Mouse (Mus musculus) G1E-ER4 (cell line): ENCODE results near the gene Gm5767. TPM values are rescaled to one million over a fixed set of nuclear protein-coding genes. Genes with fewer than 3 reads are reported as not detected.

Source experiments
- GATA1 ChIP-seq: IDR thresholded peaks from one replicate; pipeline ENCODE4 v1.8.0; 2012; ENCODE audit warnings: low read length, inconsistent platforms
- polyA plus RNA-seq: library from polyadenylated mRNA; stranded (reverse); fragments of >175 nt; gene quantifications from 2 replicates; pipeline ENCODE4 v1.2.3, GENCODE M21; 2012

The Gm5767 gene
- polyA plus RNA-seq, 1 experiment = not detected

DNA sequence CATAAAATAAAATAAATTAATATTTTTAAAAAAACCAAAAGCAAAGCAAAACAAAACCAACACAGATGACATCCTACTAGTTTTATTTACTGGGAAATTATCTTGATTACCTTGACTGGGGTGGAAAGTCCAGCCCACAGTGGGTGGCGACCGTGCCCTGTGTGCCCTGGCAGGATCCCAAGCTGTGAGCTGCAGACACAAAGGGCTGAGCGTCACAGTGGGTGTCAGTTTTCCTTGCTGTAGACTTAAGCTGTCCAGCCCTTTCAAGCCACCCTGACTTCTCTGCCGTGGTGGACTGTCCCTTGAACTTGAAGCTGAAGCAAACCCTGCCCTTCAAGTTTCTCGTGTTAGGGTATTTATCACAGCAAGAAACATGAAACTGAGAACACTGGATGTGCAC, 2.5 kb upstream of the Gm5767 start:
- no peak for TF ChIP-seq GATA1

DNA sequence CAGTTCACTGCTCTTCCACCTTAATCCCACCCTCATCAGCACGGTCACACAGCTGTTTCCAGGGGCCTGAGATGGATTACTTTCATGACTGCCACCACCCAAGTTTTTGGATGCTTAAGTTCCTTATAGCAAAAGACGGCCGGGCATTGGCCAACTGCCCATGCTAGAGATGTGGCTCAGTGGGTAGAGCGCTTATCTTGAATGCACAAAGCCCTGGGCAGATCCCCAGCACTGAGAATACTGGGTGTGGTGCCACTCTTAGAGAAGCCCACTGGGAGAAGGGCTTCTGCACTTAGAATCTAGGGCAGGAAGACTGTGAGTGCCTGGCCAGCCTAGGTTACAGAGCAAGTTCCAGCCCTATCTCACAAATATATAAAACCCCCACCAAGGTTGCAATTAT, 1.9 kb upstream of the Gm5767 start:
- TF ChIP-seq GATA1 = no peak

DNA sequence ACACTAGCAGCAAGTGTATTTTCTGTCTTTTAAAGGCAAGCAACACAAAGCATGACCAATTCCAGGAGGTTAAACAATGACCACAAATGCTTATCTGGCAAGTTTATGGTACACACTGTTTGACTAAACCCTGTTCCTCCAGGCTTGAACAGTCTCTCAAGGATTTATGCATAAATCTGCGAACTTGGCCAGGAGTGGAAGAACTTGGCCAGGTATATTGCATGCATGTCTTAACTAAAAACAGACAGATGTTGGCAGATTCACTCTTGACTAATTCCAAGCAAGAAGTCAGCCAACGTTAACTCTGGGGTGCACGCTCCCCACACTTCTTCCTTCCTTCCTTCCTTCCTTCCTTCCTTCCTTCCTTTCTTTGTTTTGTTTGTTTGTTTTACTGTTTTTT, 790 bp upstream of the Gm5767 start:
- no peak for TF ChIP-seq GATA1

DNA sequence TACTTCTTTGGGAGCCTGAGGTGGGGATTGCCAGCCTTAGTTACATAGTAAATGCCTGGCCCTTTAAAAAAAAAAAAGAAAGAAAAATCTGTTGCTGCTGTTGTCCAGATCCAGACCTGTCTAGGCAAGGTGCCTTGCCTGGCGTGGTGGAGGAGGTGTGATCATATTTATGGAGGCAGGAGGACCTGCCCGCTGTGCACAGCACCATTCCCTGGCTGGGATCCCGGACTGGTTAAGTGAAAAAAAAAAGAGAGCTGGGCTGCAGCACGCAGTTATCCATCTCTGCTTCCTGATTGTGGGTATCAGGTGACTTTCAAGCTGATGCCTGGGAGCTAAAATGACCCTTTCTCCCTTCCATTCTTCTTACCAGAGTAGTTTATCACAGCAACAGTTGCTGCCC, 4.5 kb downstream of the Gm5767 start:
- TF ChIP-seq GATA1 = no peak

DNA sequence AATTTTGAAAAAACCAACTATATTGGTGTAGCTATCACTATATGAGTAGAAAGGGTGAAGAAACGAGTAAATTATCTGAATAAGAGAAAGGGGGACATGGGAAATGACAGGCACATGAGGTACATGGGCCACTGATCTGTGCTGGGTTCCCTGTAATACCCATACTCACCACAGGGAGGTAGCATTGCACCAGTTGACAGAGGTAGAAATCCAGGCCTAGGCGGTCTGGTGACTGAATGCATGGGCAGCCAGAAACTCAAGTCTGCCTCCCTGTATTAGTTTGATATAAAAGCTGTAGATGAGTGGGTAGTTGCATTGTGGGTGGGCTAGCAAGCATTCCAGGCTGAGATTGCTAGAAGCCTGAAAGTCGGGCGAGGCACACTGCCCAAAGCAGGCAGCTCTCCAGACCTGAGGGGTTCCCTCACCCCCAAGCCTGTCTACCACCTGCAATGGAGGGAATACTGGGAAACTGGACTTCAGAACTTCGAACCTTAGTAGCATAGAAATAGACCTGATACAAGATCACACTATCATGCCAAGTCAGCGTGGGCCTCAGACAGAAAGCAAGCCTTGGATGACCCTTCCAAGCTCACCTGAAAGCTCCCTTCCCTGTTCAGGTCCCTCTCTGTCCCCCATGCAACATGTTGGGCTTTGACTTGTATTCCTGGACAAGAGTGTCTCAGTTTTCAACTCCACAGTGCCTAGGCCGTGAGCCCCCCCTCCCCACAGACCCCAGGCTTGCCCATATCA, 5.7 kb downstream of the Gm5767 start:
- no peak for TF ChIP-seq GATA1

DNA sequence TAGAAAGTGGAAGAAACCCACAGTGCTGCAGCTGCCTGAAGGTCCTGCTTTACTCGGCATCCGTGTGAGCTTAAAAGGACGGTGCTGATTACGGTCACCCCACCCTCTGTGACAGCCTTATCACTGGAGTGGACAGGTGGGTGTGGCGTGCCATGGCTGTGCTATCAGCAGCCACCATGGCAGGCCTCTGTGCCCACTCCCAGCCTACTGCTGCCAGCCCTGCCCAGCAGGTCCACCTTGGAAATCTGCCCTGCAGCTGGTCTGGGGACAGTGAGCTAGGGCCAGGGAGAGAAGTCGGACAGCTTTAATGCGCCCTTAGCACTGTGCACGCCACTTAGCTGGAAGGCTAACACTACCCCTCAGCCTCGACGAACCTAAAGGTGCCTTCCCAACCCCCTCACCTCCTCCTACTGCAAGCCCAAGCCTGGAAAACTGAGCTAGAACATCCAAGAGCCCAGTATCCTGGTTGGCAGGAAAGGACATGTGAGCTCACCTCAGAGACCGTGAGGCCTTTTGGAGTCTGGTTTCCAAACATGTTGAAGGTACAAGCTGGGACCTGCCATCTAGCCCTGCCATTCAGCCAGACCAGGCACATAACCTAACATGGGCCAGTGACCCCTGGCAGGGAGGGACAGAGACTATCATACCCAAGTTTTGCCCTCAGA, 6.4 kb downstream of the Gm5767 start:
- TF ChIP-seq GATA1 = no peak

DNA sequence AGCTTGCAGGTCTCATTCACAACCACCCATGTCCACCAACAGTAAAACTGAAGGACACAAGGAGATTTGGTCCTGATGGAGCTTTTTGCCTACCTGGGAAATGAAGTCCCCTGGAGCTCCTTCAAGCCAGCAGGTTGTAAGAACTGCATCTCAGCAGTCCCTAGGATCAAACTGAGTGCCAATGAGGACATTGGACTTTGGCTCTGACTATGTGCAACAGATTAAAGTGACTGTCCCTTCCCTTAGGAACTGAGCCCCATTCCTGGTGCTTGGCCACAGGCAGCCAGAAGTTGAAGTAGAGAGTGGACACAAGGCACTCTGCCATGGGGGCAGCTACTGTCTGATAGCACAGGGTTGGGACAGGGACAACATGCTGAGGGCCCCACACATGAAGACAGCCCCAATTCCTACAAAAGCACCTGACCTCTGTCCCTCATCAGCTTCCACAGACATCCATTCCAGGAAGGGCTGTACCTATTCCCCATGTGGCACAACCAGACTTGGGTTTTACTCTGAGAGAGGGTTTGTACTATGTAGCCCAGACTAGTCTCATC, 7.1 kb downstream of the Gm5767 start:
- TF ChIP-seq GATA1 = no peak

DNA sequence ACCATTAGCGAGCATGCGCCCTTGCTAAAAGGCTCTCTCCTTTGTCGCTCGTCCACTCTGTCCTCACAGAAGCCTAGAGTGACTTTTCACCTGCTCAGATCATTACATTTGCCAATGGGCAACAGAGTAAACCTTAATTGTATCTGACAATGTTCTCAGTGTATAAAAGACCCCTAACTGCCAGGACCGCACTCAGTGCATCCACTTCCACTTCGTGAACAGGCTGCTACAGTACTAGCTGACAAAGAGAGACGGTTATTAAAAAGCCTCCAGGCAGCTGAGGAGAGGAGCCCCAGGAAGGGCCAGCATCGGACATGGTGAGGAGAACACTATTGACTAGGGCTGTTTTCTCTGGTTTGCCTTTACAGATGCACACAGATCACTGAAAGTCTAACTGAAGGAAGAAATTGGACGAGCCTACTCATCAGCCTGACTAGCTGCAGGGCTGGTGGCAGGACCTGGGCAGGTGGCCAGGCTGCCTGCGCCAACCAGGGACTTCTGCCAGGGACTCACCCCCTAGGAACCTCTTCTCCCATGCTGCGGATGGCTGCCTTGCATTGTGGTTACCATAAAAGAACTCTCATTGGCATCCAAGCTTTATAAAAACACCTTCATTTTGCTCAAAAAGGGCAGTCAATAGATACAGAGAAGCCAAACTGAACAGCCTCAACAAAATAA, 9.5 kb downstream of the Gm5767 start:
- TF ChIP-seq GATA1 = no peak

DNA sequence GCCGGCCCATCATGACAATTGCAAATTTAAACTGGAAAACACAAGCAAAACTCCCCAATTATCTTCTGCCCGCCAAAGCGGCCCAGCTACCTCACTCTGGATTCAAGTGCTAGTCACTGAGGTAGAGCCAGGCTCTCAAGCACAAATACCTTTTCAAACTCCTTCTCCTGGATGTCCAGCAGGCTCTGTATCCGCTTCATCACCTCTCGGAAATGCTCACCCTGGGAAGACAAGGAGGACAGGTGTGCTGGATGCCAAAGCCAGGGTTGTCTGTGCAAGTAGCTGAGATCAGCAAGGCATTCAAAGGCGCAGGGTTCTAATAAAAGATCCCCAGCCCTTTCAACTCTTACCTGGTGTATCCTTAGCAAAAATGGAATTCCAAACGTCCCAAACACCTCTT, 10.6 kb downstream of the Gm5767 start:
- no peak for TF ChIP-seq GATA1

DNA sequence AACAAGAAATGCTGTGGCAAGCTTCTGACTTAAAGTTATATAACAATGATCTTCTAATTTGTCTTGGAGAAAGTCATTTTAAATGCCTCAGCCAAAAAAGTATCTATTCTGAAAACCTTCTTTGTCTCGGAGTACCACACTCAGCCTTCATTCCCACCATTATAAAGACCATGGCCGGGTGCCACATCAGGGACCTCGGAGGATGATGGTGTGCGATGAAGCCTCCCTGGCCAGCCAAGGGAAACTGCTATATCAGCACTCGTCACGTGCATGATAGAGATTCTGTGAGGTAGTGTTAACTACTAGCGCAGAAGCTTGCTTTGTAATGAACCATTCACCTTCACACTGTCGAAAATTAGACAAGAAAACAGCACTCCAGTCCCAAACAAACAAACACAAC, 19.0 kb downstream of the Gm5767 start:
- no peak for TF ChIP-seq GATA1

DNA sequence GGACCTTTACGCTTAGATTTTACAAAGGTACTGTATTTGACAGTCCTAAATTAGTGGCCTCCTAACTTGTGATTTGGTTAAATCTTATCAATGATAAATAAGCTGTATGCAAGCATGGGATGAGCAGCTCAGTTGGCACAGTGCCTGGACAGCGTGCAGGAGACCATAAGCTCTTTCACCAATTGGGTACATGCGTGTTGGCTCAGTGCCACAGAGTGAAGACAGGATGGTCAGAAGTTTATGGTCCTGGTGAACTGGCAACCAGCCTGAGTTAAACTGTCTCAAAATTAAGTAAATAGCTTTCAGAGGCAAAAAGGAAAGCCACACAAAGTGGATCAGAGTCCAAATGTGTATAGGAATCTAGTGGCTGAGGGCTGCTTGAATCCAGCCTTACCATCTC, 20.0 kb downstream of the Gm5767 start:
- TF ChIP-seq GATA1 = no peak

DNA sequence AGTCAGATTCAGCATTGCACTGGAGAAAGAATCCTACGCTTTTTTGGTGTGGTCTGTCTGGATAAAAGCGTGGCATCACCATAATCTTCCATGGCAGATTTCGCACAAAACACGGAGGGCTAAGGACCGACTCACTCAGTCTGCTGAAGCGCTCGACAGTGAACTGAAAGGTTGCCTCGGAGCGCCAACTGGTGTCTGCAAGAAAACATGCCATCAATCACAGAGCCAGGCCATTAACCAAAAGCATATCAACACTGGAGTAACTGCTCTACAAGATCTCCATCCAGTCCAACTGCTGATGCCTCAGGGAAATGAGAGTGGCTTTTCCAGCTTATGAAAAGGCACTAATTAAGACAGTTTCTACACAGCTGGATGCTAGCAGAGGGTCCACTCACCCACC, 31.4 kb downstream of the Gm5767 start:
- TF ChIP-seq GATA1 = no peak

DNA sequence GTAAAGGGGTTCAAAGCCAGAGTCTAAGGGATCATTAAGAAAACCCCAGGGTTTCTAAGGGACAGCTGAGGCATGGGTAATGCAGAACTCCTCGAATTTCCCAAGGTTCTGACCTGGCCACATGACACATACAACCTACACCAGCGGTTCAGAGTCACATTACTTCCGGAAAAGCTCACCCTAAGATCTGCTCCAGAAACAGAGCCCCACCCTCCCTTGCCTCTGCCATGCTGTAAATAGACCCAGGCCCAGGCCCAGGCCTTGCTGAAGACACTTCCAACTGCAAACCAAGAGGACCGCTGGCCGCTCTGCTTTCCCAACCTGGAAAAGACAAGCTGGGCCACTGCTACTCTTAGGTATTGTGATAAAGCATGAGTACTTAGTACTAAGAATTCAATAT, 34.3 kb downstream of the Gm5767 start:
- TF ChIP-seq GATA1 = no peak

DNA sequence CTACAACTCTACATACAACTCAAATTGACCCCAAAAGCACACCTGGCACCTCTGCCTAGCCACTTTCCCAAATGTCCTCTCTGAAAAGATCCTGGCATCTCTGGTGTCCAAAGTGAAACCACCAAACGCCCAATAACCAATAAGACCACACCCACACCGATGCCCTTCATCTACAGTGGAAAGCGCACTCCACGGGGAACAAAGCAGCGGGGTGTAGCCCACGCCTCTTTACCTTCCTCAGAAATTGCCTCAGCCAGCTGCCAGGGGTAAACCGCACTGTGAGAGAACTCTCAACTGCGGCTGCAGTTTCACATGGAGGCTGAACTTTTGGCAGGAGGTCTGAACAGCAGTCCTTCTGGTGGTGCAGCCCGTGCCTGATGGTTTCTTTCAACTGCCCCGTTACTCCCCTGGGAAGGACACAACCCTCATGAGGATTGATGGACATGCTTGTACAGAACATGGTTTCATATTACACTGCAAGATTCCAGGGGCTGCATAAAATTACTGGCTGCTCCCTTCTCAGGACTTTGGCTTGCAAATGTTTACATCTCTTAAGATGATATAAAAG, 35.0 kb downstream of the Gm5767 start:
- no peak for TF ChIP-seq GATA1

DNA sequence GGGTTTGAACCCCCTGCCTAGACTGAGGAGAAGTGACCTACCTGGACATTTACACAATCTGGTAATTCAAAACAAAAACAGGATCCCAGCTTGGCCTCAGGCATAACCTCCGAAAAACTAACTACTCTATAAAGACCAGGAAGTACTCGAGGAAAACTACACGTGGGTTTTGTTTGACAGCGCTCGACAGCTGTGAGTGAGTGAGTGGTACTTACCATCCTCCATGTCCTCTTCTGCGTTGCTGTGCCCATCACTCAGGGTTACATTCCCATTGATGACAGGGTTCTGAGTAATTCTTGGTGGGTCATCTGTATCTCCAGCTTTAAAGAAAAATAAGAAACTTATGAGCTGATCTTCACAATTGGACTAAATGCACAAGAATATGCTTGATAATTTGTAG, 35.7 kb downstream of the Gm5767 start:
- TF ChIP-seq GATA1 = no peak

DNA sequence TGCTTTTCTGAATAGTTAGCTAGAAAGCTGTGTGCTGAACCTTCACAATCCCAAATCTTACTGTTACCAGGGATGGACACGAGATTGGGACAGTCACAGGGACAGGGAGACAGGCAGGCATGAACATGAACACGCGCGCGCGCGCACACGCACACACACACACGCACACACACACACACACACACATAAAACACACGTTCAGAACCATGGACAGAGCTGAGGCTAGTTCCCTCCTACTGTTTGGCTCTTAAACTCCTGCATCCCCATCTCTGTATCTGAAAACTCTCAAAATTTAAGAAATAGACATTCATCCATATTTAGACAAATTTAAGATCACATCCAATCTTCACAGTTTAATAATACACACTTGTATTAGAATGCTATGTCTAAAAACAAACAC, 37.2 kb downstream of the Gm5767 start:
- no peak for TF ChIP-seq GATA1
